Mouse (Mus musculus) cortical plate, adult 2 months (tissue): Measurements from ENCODE around the gene Cdc6.

ENCODE experiments used
- CTCF ChIP-seq: fragments of 200-500 bp; IDR thresholded peaks from 2 replicates; pipeline ENCODE4 v1.5.1; 2011; ENCODE audit warnings: mild to moderate bottlenecking, control low read depth, low read length; ENCODE audit not compliant: insufficient read depth; ENCODE audit errors: extremely low read depth
- POLR2A ChIP-seq: fragments of 200-500 bp; IDR thresholded peaks from 2 replicates; pipeline ENCODE4 v1.6.1; 2011; ENCODE audit warnings: mild to moderate bottlenecking, low read length, control low read depth; ENCODE audit not compliant: insufficient read depth; ENCODE audit errors: extremely low read depth

DNA sequence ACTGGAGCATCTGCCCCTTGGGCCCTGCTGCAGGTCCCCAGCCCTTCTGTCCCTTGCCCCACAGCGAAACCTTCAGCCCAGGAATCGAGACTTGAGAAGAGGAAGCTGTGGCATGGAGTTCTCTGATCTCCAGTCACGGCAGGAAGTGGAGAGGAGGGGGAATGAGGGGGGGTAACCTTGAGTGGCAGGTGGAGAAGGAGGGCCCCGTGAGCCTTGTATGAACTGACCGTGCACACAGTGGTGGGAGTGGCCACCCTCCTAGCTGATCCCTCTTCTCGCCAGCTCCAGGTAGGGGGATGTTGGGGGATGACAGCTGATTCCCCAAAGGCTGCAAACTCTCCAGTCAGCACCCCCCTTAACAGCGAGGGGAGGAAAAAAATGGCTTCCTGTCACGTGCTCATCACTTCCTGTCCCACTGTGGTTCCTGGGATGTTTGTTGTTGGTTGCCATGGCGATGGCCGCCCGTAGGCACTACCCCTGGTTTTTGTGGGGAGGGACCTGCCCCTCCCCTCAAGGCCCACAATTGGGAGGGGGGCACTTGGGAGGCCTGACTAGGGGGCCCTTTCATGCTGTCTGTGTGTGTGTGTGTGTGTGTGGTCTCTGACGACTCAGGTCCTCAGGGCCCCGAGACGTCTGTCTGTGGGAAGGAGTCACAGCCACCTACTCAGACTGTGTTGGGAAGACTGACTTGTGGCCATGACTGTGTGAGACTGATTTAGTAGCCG is 34.4 kb downstream of the Cdc6 start:
- TF ChIP-seq CTCF (no peak), POLR2A (0 out of 2 replicates have a peak, but pooled peaks have one; percentile 26)
